Mouse (Mus musculus) ovary, postnatal 36 days (tissue): ENCODE results near the gene Anapc15.

Experiments used
- DNase-seq: peaks from one replicate; pipeline ENCODE4 v3.0.0; 2022; ENCODE audit warnings: low spot score, mixed read lengths

The Anapc15 gene

GRCm38 (mm10) chr7:101847934-101848333 is 15.6 kb upstream of the Anapc15 start:
- no peak for DNase-seq

GRCm38 (mm10) chr7:101851689-101852088 is 11.8 kb upstream of the Anapc15 start:
- no peak for DNase-seq

DNA sequence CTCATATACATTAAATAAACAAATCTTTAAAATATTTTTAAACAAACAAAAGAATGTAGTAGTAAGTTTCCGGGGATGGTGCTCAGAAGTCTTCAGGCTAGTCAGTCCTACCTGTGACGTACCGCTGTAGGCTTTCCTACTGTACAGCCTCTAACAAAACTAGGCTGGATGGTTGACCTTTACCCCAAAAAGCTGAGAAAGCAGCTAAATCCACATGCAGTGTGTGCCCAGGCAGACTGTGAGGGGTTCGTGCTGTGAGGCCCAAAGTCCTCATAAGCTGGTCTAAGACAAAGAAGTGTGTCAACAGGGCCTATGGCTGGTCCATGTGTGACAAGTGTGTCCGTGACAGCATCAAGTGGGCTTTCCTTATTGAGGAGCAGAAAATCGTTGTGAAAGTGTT is 10.7 kb upstream of the Anapc15 start:
- DNase-seq = no peak

DNA sequence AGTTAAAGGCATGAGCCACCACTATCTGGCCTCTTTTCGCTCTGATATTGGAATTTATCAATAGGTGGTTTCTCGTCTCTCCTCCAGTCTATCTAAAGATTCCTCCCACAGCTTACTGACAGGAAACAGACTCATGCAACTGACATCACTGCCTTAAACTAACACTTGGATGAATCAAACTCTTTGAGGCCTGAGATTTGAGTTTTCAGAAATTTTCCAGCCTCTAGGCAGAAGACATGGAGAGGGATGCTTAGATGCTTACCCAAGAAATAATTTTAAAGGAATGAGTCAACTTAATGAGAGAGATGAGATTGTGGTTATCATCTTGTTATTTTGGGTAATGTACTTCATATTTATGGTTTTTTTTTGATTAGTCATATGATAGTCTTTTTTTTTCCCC is 9.7 kb upstream of the Anapc15 start:
- no peak for DNase-seq

GRCm38 (mm10) chr7:101857094-101857493 is 6.4 kb upstream of the Anapc15 start, which contains the start of gene Folr2:
Gene Folr2 (minus strand): TSS chr7:101857194.
- DNase-seq = no peak

- DNase-seq = no peak
Measured at GRCm38 (mm10) chr7:101858362-101858761, 5.2 kb upstream of the Anapc15 start.

GRCm38 (mm10) chr7:101860978-101861377 is 2.5 kb upstream of the Anapc15 start:
- no peak for DNase-seq

GRCm38 (mm10) chr7:101862291-101862690 is 1.2 kb upstream of the Anapc15 start:
- no peak for DNase-seq

GRCm38 (mm10) chr7:101866491-101867265 is 3.2 kb downstream of the Anapc15 start:
- no peak for DNase-seq

DNA sequence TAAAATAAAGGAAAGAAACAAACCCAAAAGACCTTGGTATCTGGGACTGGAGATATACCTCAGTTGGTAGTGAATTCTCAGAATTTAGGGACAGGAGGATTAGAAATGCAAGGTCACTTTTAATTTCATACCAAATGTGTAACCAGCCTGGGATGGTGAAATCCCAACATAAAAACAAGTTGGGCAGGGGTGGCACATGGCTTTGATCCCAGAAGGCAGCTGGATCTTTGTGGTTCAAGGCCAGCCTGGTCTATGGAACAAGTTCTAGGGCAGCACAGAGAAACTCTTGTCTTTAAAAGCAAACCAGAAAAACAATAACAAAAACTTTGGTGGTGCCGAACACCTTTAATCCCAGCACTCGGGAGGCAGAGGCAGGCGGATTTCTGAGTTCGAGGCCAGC is 4.0 kb downstream of the Anapc15 start:
- DNase-seq = no peak

- peak; percentile 11 for DNase-seq
Measured at GRCm38 (mm10) chr7:101868241-101869162, 5.0 kb downstream of the Anapc15 start.

GRCm38 (mm10) chr7:101869163-101869500 is 5.6 kb downstream of the Anapc15 start:
- no peak for DNase-seq

GRCm38 (mm10) chr7:101870629-101871028 is 7.1 kb downstream of the Anapc15 start, which contains the start of gene Folr1:
Gene Folr1 (minus strand): TSS chr7:101870788.
- no peak for DNase-seq

GRCm38 (mm10) chr7:101871296-101871695 is 7.8 kb downstream of the Anapc15 start:
- peak; percentile 27 for DNase-seq

DNA sequence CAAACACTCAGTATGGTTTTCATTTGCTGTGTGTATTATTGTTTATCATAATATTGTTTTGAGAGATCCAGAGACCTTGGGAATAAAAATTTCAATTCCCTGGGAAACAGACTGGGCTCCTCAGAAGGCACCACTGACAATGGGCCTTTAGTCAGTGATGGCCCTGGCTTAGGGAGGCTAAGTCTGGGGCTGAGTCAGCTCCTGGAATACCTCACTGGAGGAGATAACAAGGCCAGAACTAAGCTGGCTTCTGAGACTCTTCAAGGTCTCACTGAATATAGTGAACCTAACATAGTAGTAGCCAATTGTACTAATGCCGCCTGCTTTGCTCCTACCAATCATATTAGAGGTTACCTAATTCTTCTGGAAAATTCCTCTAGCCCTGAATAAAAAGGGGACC is 12.5 kb downstream of the Anapc15 start:
- no peak for DNase-seq

DNA sequence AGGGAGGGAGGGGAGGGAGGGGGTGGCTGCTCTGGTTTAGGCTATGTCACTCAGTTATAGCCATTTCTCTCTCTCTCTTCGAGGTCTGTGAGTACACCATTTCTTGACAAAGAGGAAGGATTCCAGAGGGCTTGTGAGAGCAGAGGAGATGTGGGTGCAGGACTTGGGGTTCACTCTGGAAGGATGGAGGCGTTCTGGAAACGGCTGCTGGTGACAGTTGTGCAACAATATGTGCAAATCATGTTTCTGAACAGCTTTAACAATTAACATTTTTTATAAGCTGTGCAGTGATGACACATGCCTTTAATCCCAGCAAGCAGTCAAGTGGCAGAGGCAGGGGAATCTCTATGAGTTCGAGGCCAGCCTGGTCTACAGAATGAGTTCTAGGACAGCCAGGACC is 17.3 kb downstream of the Anapc15 start:
- no peak for DNase-seq

- no peak for DNase-seq
Measured at GRCm38 (mm10) chr7:101882413-101883154, 19.1 kb downstream of the Anapc15 start.

DNA sequence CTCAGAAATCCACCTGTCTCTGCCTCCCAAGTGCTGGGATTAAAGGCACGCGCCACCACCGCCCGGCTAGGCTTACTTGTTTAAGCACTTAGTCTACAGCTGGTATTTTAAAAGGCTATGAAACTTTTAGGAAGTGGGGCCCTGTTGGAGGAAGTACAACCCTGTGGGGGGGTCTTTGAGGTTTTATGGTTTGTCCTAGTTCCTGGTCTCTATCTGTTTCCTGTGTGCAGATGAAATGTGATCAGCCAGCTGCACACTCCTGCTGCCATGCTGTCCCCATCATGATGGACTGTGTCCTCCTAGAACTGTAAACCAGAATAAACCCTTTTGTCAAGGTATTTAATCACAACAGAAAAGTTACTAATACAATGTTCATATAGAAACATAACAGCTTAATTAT is 20.6 kb downstream of the Anapc15 start:
- no peak for DNase-seq

GRCm38 (mm10) chr7:101886274-101886673 is 22.8 kb downstream of the Anapc15 start:
- no peak for DNase-seq

GRCm38 (mm10) chr7:101888460-101888859 is 24.9 kb downstream of the Anapc15 start:
- no peak for DNase-seq

DNA sequence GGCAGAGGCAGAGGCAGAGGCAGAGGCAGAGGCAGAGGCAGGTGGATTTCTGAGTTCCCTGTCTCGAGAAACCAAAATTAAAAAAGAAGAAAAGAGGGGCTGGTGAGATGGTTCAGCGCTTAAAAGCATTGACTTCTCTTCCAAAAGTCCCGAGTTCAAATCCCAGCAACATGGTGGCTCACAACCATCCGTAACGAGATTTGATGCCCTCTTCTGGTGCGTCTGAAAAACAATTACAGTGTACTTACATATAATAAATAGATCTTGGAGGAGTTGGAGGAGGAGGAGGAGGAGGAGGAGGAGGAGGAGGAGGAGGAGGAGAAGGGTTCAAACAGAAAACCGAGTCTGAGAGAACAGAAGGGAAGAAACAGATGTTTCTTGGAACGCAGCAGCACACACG is 32.2 kb downstream of the Anapc15 start:
- DNase-seq = no peak
